Mouse (Mus musculus): ENCODE data around the gene Tmem45b. TPM values are rescaled to one million over a fixed set of nuclear protein-coding genes. Genes with fewer than 3 reads are reported as not detected.
A peak's percentile ranks its signal among the peaks of the same experiment; 100 is the strongest.

Gene Tmem45b
- polyA plus RNA-seq, 1 experiment, result 1.0 TPM

DNA sequence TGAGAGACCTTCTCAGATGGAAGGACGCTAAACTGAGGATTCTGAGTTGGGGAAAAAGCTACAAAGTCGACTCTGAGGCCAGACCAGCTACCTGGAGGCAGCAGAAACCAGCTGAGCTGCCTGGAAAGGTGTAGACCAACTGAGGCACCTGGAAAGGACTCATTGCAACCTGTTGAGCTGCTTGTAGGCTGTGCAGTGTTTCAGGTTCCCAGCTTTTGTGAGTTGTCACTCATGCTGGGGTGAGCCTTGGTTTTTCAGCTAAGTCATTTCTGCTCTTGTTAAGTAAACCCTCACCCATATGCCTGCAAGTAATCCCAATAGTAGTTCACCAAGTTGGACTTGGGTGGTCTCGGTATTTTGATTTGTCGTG is 78.8 kb downstream of the Tmem45b start:
- Histone ChIP-seq H3K36me3 (ENCODE audit: control insufficient read depth, insufficient read depth, low read length) (peaks cover 1% of the 10 kb centered on the region; the same call in 1 of the 2 replicates), H3K4me3 (ENCODE audit: extremely low read depth, insufficient read depth, insufficient read length) (peak overlapping the region; percentile 75), H3K27ac (ENCODE audit: insufficient read depth, low read length) (no peak overlapping the region), H3K4me1 (ENCODE audit: control insufficient read depth, insufficient read depth, insufficient read length) (peaks cover 3% of the 10 kb centered on the region; the same call in 1 of the 2 replicates), H3K27me3 (ENCODE audit: control insufficient read depth, insufficient read depth, low read length) (no peaks in the 10 kb centered on the region)
- TF ChIP-seq POLR2A (IDR thresholded peaks at IDR 0.05; ENCODE audit: low read depth, low read length), result no peak
- TF ChIP-seq CTCF (IDR thresholded peaks at IDR 0.05; ENCODE audit: extremely low read depth, insufficient read depth, insufficient read length, insufficient replicate concordance), result no peak
- no peak for DNase-seq (ENCODE audit: low read depth in 1 of 2, low spot score in 2 of 2)
- 19% methylated on average over 4 of the region's 4 CpGs for WGBS

DNA sequence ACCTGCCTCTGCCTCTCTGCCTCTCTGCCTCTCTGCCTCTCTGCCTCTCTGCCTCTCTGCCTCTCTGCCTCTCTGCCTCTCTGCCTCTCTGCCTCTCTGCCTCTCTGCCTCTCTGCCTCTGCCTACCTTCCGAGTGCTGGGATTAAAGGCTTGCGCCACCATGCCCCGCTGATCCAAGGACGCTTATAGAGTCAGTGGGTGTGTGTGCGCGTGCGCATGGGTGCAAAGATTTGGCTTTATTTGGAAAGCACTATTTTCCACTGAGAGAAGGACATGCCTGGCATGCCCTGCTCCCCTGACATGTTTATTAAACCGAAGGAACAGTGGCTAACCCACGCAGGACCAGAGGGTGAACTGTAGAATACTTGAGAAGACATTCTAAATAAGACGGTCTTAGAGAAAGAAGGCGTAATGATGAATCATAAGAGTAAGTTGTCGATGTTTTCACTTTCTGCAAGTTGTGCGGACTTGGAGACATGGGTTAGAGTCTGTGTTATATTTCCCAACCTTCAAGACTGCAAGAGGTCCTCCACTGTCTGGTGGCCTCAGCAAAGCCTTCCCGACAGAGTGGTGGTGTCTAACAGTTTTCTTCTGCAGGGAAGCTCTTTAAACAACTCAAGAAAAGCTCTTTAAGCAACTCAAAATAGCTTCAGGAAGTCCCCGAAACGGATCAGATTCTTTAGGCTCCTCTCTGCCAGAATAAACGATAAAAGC is 79.3 kb downstream of the Tmem45b start:
- H3K27ac ChIP-seq (ENCODE audit: insufficient read depth, low read length), result no peak overlapping the region
- DNase-seq (ENCODE audit: low read depth in 1 of 2, low spot score in 2 of 2), result no peak
- no peak for TF ChIP-seq POLR2A (IDR thresholded peaks at IDR 0.05; ENCODE audit: low read depth, low read length)
- TF ChIP-seq CTCF (IDR thresholded peaks at IDR 0.05; ENCODE audit: extremely low read depth, insufficient read depth, insufficient read length, insufficient replicate concordance), result no peak
- WGBS, result 82% methylated on average over 17 of the region's 17 CpGs
- H3K4me3 ChIP-seq (ENCODE audit: extremely low read depth, insufficient read depth, insufficient read length), result no peak overlapping the region
- no peaks in the 10 kb centered on the region for H3K27me3 ChIP-seq (ENCODE audit: control insufficient read depth, insufficient read depth, low read length)
- peaks cover 3% of the 10 kb centered on the region; the same call in 1 of the 2 replicates for H3K4me1 ChIP-seq (ENCODE audit: control insufficient read depth, insufficient read depth, insufficient read length)
- H3K36me3 ChIP-seq (ENCODE audit: control insufficient read depth, insufficient read depth, low read length), result peaks cover 1% of the 10 kb centered on the region; the same call in 1 of the 2 replicates

DNA sequence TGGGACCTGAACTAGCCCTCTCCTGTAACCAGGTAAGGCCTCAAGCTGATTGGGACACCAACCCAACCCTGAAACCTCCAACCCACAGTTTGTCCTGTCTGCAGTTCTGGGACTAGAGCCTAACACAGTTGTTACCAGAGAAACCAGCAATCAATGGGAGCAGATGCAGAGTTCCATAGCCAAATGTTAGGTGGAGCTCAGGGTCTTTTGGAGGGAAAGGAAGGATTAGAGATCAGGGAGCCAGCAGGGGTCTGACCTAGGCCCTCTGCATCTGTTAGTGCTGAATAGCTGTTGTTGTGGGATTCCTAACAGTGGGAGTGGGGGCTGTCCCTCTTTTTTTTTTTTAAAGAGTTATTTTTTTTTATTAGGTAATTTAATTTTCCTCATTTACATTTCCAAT is 87.6 kb downstream of the Tmem45b start:
- no peak overlapping the region for H3K4me3 ChIP-seq (ENCODE audit: extremely low read depth, insufficient read depth, insufficient read length)
- no peak overlapping the region for H3K27ac ChIP-seq (ENCODE audit: insufficient read depth, low read length)
- no peaks in the 10 kb centered on the region for H3K4me1 ChIP-seq (ENCODE audit: control insufficient read depth, insufficient read depth, insufficient read length)
- DNase-seq (ENCODE audit: low read depth in 1 of 2, low spot score in 2 of 2), result no peak
- H3K36me3 ChIP-seq (ENCODE audit: control insufficient read depth, insufficient read depth, low read length), result 0 out of 2 replicates have a peak, but pooled peaks cover 1% of the 10 kb centered on the region
- no peaks in the 10 kb centered on the region for H3K27me3 ChIP-seq (ENCODE audit: control insufficient read depth, insufficient read depth, low read length)
- TF ChIP-seq CTCF (IDR thresholded peaks at IDR 0.05; ENCODE audit: extremely low read depth, insufficient read depth, insufficient read length, insufficient replicate concordance), result no peak
- no peak for TF ChIP-seq POLR2A (IDR thresholded peaks at IDR 0.05; ENCODE audit: low read depth, low read length)

Other genes starting within 250 kb of the Tmem45b start
- gene Prdm10, start 183.9 kb downstream of the Tmem45b start, polyA plus RNA-seq (2012; rRNA removed), result 5.9 and 8.2 TPM in 2 replicates
- gene Nfrkb, start 78.3 kb downstream of the Tmem45b start, polyA plus RNA-seq (2012; rRNA removed), result 23.6 and 29.6 TPM in 2 replicates